Mouse (Mus musculus): Measurements from ENCODE around the gene Mlh3. TPM values are rescaled to one million over a fixed set of nuclear protein-coding genes. Genes with fewer than 3 reads are reported as not detected.

Gene Mlh3
- polyA plus RNA-seq, 1 experiment from 2014 or later, result 7.1 TPM

DNA sequence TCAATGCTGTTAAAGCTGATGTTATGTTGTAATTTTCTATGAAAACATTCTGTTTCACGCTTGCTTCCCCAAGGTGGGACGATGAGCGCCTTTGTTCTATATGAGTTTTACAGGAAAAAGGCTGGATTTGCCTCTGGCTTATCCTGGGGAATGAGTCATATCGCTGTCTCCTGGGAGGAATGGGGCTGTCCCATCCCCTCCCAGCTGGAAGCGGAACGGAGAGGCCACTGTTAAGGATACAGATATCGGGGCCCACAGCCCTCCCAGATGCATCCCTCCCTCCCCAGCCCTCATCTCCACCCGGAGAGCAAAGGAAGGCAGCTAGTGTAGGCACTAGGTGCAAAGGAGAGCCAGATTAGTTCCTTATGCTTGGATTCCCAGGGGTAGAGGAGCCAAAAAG is 84.6 kb downstream of the Mlh3 start:
- no peaks in the 10 kb centered on the region for H3K27me3 ChIP-seq (ENCODE audit: insufficient read depth, low read length)
- H3K4me1 ChIP-seq (replicated peaks; ENCODE audit: insufficient read depth, low read length), result peaks cover 12% of the 10 kb centered on the region; the same call in 1 of the 2 replicates
- H3K9me3 ChIP-seq (replicated peaks; ENCODE audit: low read length), result no peaks in the 10 kb centered on the region
- WGBS, result 49% methylated on average over 8 of the region's 8 CpGs
- H3K9ac ChIP-seq (ENCODE audit: low read depth, low read length), result no peak overlapping the region
- H3K4me3 ChIP-seq (replicated peaks; ENCODE audit: low read depth, low read length), result no peak overlapping the region
- no peak for TF ChIP-seq CTCF (IDR thresholded peaks at IDR 0.05; ENCODE audit: low read depth)
- ATAC-seq (replicated peaks; ENCODE audit: low FRiP score, low read depth) (no peak), DNase-seq (ENCODE audit: low spot score) (no peak)
- H3K27ac ChIP-seq, result no peak overlapping the region
- no peaks in the 10 kb centered on the region for H3K36me3 ChIP-seq (ENCODE audit: insufficient read depth, low read length)
- H3K4me2 ChIP-seq (ENCODE audit: low read length), result no peak overlapping the region

Small RNA genes within 50 kb of the gene (microRNA-seq; reads per million reads assigned to microRNA genes)
- not detected for gene Mir6938

Other genes with a start within 250 kb of the Mlh3 start
- 3.0 and 3.3 TPM in 2 replicates for gene Prox2, start 159.8 kb downstream of the Mlh3 start, polyA plus RNA-seq (2015; fragmentation: Nextera tagmentation; extraction: Ambion mirVana)
- 123 and 131 TPM in 2 replicates for gene Dlst, start 159.8 kb downstream of the Mlh3 start, polyA plus RNA-seq (2015; fragmentation: Nextera tagmentation; extraction: Ambion mirVana)
- 0.87 and 1.1 TPM in 2 replicates for gene Rps6kl1, start 119.3 kb downstream of the Mlh3 start, polyA plus RNA-seq (2015; fragmentation: Nextera tagmentation; extraction: Ambion mirVana)
- gene Pgf, start 92.8 kb downstream of the Mlh3 start, polyA plus RNA-seq (2015; fragmentation: Nextera tagmentation; extraction: Ambion mirVana), result 5.6 and 6.1 TPM in 2 replicates
- gene Eif2b2, start 51.1 kb downstream of the Mlh3 start, polyA plus RNA-seq (2015; fragmentation: Nextera tagmentation; extraction: Ambion mirVana), result 76.0 and 82.0 TPM in 2 replicates
- gene Acyp1, start 17.8 kb upstream of the Mlh3 start, polyA plus RNA-seq (2015; fragmentation: Nextera tagmentation; extraction: Ambion mirVana), result 79.6 and 87.7 TPM in 2 replicates
- gene Zc2hc1c, start 18.0 kb upstream of the Mlh3 start, polyA plus RNA-seq (2015; fragmentation: Nextera tagmentation; extraction: Ambion mirVana), result 3.5 TPM in 2 replicates
- 15.5 and 16.4 TPM in 2 replicates for gene Nek9, start 68.8 kb upstream of the Mlh3 start, polyA plus RNA-seq (2015; fragmentation: Nextera tagmentation; extraction: Ambion mirVana)
- gene Tmed10, start 104.2 kb upstream of the Mlh3 start, polyA plus RNA-seq (2015; fragmentation: Nextera tagmentation; extraction: Ambion mirVana), result 357 and 372 TPM in 2 replicates
- 3.5 and 3.9 TPM in 2 replicates for gene Fos, start 203.3 kb upstream of the Mlh3 start, polyA plus RNA-seq (2015; fragmentation: Nextera tagmentation; extraction: Ambion mirVana)